Mouse (Mus musculus) urinary bladder, postnatal 25 days (tissue): ENCODE measurements around the gene Aldh3b1.

Experiments
- DNase-seq: peaks from one replicate; pipeline ENCODE4 v3.0.0; 2022; ENCODE audit warnings: low spot score

The Aldh3b1 gene

GRCm38 (mm10) chr19:3942986-3943735 is 13.6 kb upstream of the Aldh3b1 start:
- DNase-seq = no peak

- DNase-seq = no peak
Observed at GRCm38 (mm10) chr19:3942315-3942714, 12.7 kb upstream of the Aldh3b1 start.

- DNase-seq = peak; percentile 54
Observed at GRCm38 (mm10) chr19:3935896-3936850, 6.6 kb upstream of the Aldh3b1 start.

- DNase-seq = peak; percentile 57
Observed at GRCm38 (mm10) chr19:3935032-3935895, 5.7 kb upstream of the Aldh3b1 start, which contains the start of gene Unc93b1. Gene Unc93b1, plus strand, starts transcription at chr19:3935186.

GRCm38 (mm10) chr19:3931716-3932115 is 2.1 kb upstream of the Aldh3b1 start:
- no peak for DNase-seq

GRCm38 (mm10) chr19:3930262-3931057 is 852 bp upstream of the Aldh3b1 start:
- no peak for DNase-seq

GRCm38 (mm10) chr19:3928779-3929178 is 829 bp downstream of the Aldh3b1 start:
- no peak for DNase-seq

GRCm38 (mm10) chr19:3927989-3928388 is 1.6 kb downstream of the Aldh3b1 start:
- DNase-seq = no peak

GRCm38 (mm10) chr19:3926685-3927084 is 2.9 kb downstream of the Aldh3b1 start:
- no peak for DNase-seq

- DNase-seq = no peak
Observed at GRCm38 (mm10) chr19:3926279-3926678, 3.3 kb downstream of the Aldh3b1 start.

GRCm38 (mm10) chr19:3925859-3926258 is 3.7 kb downstream of the Aldh3b1 start:
- DNase-seq = no peak

- no peak for DNase-seq
Observed at GRCm38 (mm10) chr19:3924868-3925267, 4.7 kb downstream of the Aldh3b1 start.

- no peak for DNase-seq
Observed at GRCm38 (mm10) chr19:3924190-3924589, 5.4 kb downstream of the Aldh3b1 start.

GRCm38 (mm10) chr19:3923586-3923985 is 6.0 kb downstream of the Aldh3b1 start:
- DNase-seq = no peak

- DNase-seq = no peak
Observed at GRCm38 (mm10) chr19:3922661-3923371, 6.8 kb downstream of the Aldh3b1 start.

GRCm38 (mm10) chr19:3919928-3920327 is 9.7 kb downstream of the Aldh3b1 start:
- no peak for DNase-seq

GRCm38 (mm10) chr19:3916727-3917126 is 12.9 kb downstream of the Aldh3b1 start:
- no peak for DNase-seq

GRCm38 (mm10) chr19:3914535-3914934 is 15.1 kb downstream of the Aldh3b1 start:
- no peak for DNase-seq

GRCm38 (mm10) chr19:3913692-3914091 is 15.9 kb downstream of the Aldh3b1 start:
- no peak for DNase-seq
